Mouse (Mus musculus): Measurements from ENCODE around the gene Edaradd. TPM values are rescaled to one million over a fixed set of nuclear protein-coding genes. Genes with fewer than 3 reads are reported as not detected.
A peak's percentile ranks its signal among the peaks of the same experiment; 100 is the strongest.

Edaradd gene
- 1.7 and 1.8 TPM in 2 replicates for polyA plus RNA-seq (2015; fragmentation: Nextera tagmentation; extraction: Ambion mirVana)

GRCm38 (mm10) chr13:12519955-12520584, at the start of gene Edaradd:
Gene Edaradd (minus strand): TSS chr13:12520438.
- ATAC-seq (ENCODE audit: low FRiP score, low read depth) = peak; percentile 87
- Histone ChIP-seq H3K9me3 (no peaks in the 10 kb centered on the region), H3K4me2 (peak within 1 kb of the TSS; percentile 98), H3K36me3 (no peaks in the 10 kb centered on the region), H3K4me3 (peak within 1 kb of the TSS; percentile 56), H3K9ac (peak within 1 kb of the TSS; percentile 52), H3K27me3 (no peaks in the 10 kb centered on the region), H3K4me1 (replicated peaks) (peaks cover 6% of the 10 kb centered on the region; the same call in 1 of the 2 replicates), H3K27ac (replicated peaks) (no peak within 1 kb of the TSS)
- 1% methylated on average over 35 of the region's 35 CpGs for WGBS

GRCm38 (mm10) chr13:12569741-12570140, 49.5 kb upstream of the Edaradd start:
- Histone ChIP-seq H3K9ac (no peak overlapping the region), H3K4me1 (replicated peaks) (peaks cover 14% of the 10 kb centered on the region), H3K4me3 (no peak overlapping the region), H3K4me2 (no peak overlapping the region), H3K9me3 (no peaks in the 10 kb centered on the region), H3K36me3 (no peaks in the 10 kb centered on the region), H3K27me3 (no peaks in the 10 kb centered on the region), H3K27ac (replicated peaks) (no peak overlapping the region)
- WGBS = 84% methylated on average over 7 of the region's 7 CpGs
- ATAC-seq (ENCODE audit: low FRiP score, low read depth) = no peak

GRCm38 (mm10) chr13:12568597-12569469, 48.6 kb upstream of the Edaradd start:
- 78% methylated on average over 9 of the region's 9 CpGs for WGBS
- Histone ChIP-seq H3K9ac (no peak overlapping the region), H3K36me3 (no peaks in the 10 kb centered on the region), H3K4me3 (no peak overlapping the region), H3K27me3 (no peaks in the 10 kb centered on the region), H3K9me3 (no peaks in the 10 kb centered on the region), H3K4me1 (replicated peaks) (peaks cover 14% of the 10 kb centered on the region), H3K4me2 (no peak overlapping the region), H3K27ac (replicated peaks) (no peak overlapping the region)
- no peak for ATAC-seq (ENCODE audit: low FRiP score, low read depth)

GRCm38 (mm10) chr13:12567936-12568335, 47.7 kb upstream of the Edaradd start:
- 82% methylated on average over 1 of the region's 1 CpGs for WGBS

GRCm38 (mm10) chr13:12565621-12566390, 45.6 kb upstream of the Edaradd start, which contains the start of gene Ero1lb:
Gene Ero1lb (plus strand): TSS chr13:12565874.
- Histone ChIP-seq H3K4me1 (replicated peaks) (peaks cover 14% of the 10 kb centered on the region), H3K27me3 (no peaks in the 10 kb centered on the region), H3K36me3 (no peaks in the 10 kb centered on the region), H3K9ac (peak within 1 kb of the TSS; percentile 74), H3K9me3 (no peaks in the 10 kb centered on the region), H3K4me2 (peak within 1 kb of the TSS; percentile 74), H3K27ac (replicated peaks) (peak within 1 kb of the TSS; percentile 62), H3K4me3 (peak within 1 kb of the TSS; percentile 73)
- under 1% methylated on average over 73 of the region's 73 CpGs for WGBS
- ATAC-seq (ENCODE audit: low FRiP score, low read depth) = peak; percentile 98

More at GRCm38 (mm10) chr13:12567936-12568335, 47.7 kb upstream of the Edaradd start:
- Histone ChIP-seq H3K4me3 (no peak overlapping the region), H3K27ac (replicated peaks) (no peak overlapping the region), H3K4me2 (no peak overlapping the region), H3K9me3 (no peaks in the 10 kb centered on the region), H3K4me1 (replicated peaks) (peaks cover 14% of the 10 kb centered on the region), H3K36me3 (no peaks in the 10 kb centered on the region), H3K27me3 (no peaks in the 10 kb centered on the region), H3K9ac (no peak overlapping the region)
- ATAC-seq (ENCODE audit: low FRiP score, low read depth) = no peak

- 83% methylated on average over 4 of the region's 4 CpGs for WGBS
Measured at GRCm38 (mm10) chr13:12562256-12562655, 42.0 kb upstream of the Edaradd start.

GRCm38 (mm10) chr13:12561729-12562128, 41.5 kb upstream of the Edaradd start:
- H3K9me3 ChIP-seq = no peaks in the 10 kb centered on the region
- no peak overlapping the region for H3K4me2 ChIP-seq
- no peaks in the 10 kb centered on the region for H3K36me3 ChIP-seq
- no peak for ATAC-seq (ENCODE audit: low FRiP score, low read depth)
- no peak overlapping the region for H3K4me3 ChIP-seq
- no peaks in the 10 kb centered on the region for H3K27me3 ChIP-seq
- H3K4me1 ChIP-seq (replicated peaks) = peaks cover 8% of the 10 kb centered on the region
- H3K27ac ChIP-seq (replicated peaks) = no peak overlapping the region
- 74% methylated on average over 2 of the region's 2 CpGs for WGBS
- H3K9ac ChIP-seq = no peak overlapping the region

More at GRCm38 (mm10) chr13:12562256-12562655, 42.0 kb upstream of the Edaradd start:
- H3K9me3 ChIP-seq = no peaks in the 10 kb centered on the region
- no peak overlapping the region for H3K4me2 ChIP-seq
- H3K4me1 ChIP-seq (replicated peaks) = peaks cover 14% of the 10 kb centered on the region
- no peak overlapping the region for H3K9ac ChIP-seq
- H3K27me3 ChIP-seq = no peaks in the 10 kb centered on the region
- H3K4me3 ChIP-seq = no peak overlapping the region
- no peak for ATAC-seq (ENCODE audit: low FRiP score, low read depth)
- H3K27ac ChIP-seq (replicated peaks) = no peak overlapping the region
- no peaks in the 10 kb centered on the region for H3K36me3 ChIP-seq

GRCm38 (mm10) chr13:12559462-12560120, 39.4 kb upstream of the Edaradd start:
- no peaks in the 10 kb centered on the region for H3K27me3 ChIP-seq
- 63% methylated on average over 6 of the region's 6 CpGs for WGBS

GRCm38 (mm10) chr13:12559044-12559443, 38.8 kb upstream of the Edaradd start:
- Histone ChIP-seq H3K4me1 (replicated peaks) (no peaks in the 10 kb centered on the region), H3K4me2 (no peak overlapping the region), H3K9ac (no peak overlapping the region), H3K9me3 (no peaks in the 10 kb centered on the region), H3K27ac (replicated peaks) (no peak overlapping the region), H3K27me3 (no peaks in the 10 kb centered on the region), H3K36me3 (no peaks in the 10 kb centered on the region), H3K4me3 (no peak overlapping the region)
- ATAC-seq (ENCODE audit: low FRiP score, low read depth) = no peak
- 53% methylated on average over 3 of the region's 3 CpGs for WGBS

More at GRCm38 (mm10) chr13:12559462-12560120, 39.4 kb upstream of the Edaradd start:
- Histone ChIP-seq H3K27ac (replicated peaks) (no peak overlapping the region), H3K4me1 (replicated peaks) (no peaks in the 10 kb centered on the region), H3K4me3 (no peak overlapping the region), H3K9ac (no peak overlapping the region), H3K4me2 (no peak overlapping the region), H3K36me3 (no peaks in the 10 kb centered on the region), H3K9me3 (no peaks in the 10 kb centered on the region)
- ATAC-seq (ENCODE audit: low FRiP score, low read depth) = no peak

- Histone ChIP-seq H3K9ac (no peak overlapping the region), H3K4me3 (no peak overlapping the region), H3K27ac (replicated peaks) (no peak overlapping the region), H3K4me1 (replicated peaks) (no peaks in the 10 kb centered on the region), H3K9me3 (no peaks in the 10 kb centered on the region), H3K27me3 (no peaks in the 10 kb centered on the region), H3K36me3 (no peaks in the 10 kb centered on the region), H3K4me2 (no peak overlapping the region)
- no peak for ATAC-seq (ENCODE audit: low FRiP score, low read depth)
- 65% methylated on average over 4 of the region's 4 CpGs for WGBS
Measured at GRCm38 (mm10) chr13:12554211-12554610, 34.0 kb upstream of the Edaradd start.

GRCm38 (mm10) chr13:12543880-12544568, 23.8 kb upstream of the Edaradd start:
- no peak overlapping the region for H3K27ac ChIP-seq (replicated peaks)
- WGBS = 90% methylated on average over 8 of the region's 8 CpGs
- H3K9me3 ChIP-seq = no peaks in the 10 kb centered on the region
- no peaks in the 10 kb centered on the region for H3K36me3 ChIP-seq
- peaks cover 20% of the 10 kb centered on the region for H3K4me1 ChIP-seq (replicated peaks)
- no peak for ATAC-seq (ENCODE audit: low FRiP score, low read depth)
- no peak overlapping the region for H3K4me3 ChIP-seq
- H3K4me2 ChIP-seq = no peak overlapping the region
- H3K27me3 ChIP-seq = peaks cover 3% of the 10 kb centered on the region; the same call in 1 of the 2 replicates
- H3K9ac ChIP-seq = no peak overlapping the region

Measured in hindbrain, embryonic 15.5 days (tissue).